Mouse (Mus musculus): ENCODE data around the gene Itfg2. TPM values are rescaled to one million over a fixed set of nuclear protein-coding genes. Genes with fewer than 3 reads are reported as not detected.

Itfg2 gene
- polyA plus RNA-seq, 1 experiment from 2014 or later = 9.4 TPM

DNA sequence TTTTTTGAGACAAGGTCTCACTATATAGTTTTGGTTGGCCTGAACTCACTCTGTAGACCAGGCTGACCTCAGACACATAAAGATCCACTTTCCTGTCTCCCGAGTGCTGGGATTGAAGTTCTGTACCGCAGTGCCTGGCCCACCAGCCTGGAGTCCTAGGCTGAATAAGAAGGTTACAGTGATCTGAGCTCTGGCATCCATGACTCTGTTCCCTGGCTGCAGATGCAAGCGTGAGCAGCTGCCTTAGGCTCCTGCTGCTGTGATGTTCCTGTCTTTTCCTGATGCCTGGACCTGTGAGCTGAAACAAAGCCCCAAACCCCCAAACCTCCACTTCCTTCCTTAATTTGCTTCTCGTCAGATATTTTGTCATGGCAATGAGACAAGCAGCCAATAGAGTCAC is 40.3 kb upstream of the Itfg2 start:
- H3K27me3 ChIP-seq (replicated peaks; ENCODE audit: control insufficient read depth, insufficient read depth, low read length) = no peaks in the 10 kb centered on the region
- ATAC-seq = no peak
- no peak overlapping the region for H3K4me3 ChIP-seq (ENCODE audit: low read depth, low read length)
- no peaks in the 10 kb centered on the region for H3K9me3 ChIP-seq (ENCODE audit: control insufficient read depth)
- no peak overlapping the region for H3K27ac ChIP-seq (ENCODE audit: low read depth, low read length)
- H3K36me3 ChIP-seq (ENCODE audit: control insufficient read depth, insufficient read depth) = no peaks in the 10 kb centered on the region
- TF ChIP-seq CTCF (IDR thresholded peaks at IDR 0.05; ENCODE audit: low read depth) = no peak
- no peaks in the 10 kb centered on the region for H3K4me1 ChIP-seq (replicated peaks; ENCODE audit: control insufficient read depth, insufficient read depth, low read length)
- no peak overlapping the region for H3K9ac ChIP-seq (ENCODE audit: low read depth, low read length)
- no peak overlapping the region for H3K4me2 ChIP-seq (replicated peaks; ENCODE audit: low read depth)
- WGBS = 82% methylated on average over 4 of the region's 4 CpGs

DNA sequence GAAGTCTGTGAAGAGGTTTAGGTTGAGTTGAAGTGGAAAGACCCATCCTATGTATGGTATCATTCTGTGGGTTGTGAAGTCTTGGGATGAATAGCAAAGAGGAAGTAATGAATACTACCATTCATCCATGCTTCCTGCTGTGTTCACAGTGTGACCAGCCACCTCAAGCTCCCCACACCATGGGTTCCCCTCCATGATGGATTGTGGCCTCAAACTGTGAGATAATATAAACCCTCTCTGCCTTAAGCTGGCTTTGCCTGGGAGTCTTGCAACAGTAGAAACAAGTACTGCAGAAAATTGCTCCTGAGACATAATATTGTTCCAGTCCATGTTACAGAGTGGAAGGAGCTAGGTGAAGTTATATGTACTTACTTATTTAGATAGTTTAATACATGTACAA is 36.9 kb upstream of the Itfg2 start:
- Histone ChIP-seq H3K36me3 (ENCODE audit: control insufficient read depth, insufficient read depth) (no peaks in the 10 kb centered on the region), H3K9me3 (ENCODE audit: control insufficient read depth) (no peaks in the 10 kb centered on the region), H3K27me3 (replicated peaks; ENCODE audit: control insufficient read depth, insufficient read depth, low read length) (no peaks in the 10 kb centered on the region), H3K4me2 (replicated peaks; ENCODE audit: low read depth) (no peak overlapping the region), H3K4me3 (ENCODE audit: low read depth, low read length) (no peak overlapping the region), H3K27ac (ENCODE audit: low read depth, low read length) (no peak overlapping the region), H3K9ac (ENCODE audit: low read depth, low read length) (no peak overlapping the region), H3K4me1 (replicated peaks; ENCODE audit: control insufficient read depth, insufficient read depth, low read length) (no peaks in the 10 kb centered on the region)
- no peak for ATAC-seq
- TF ChIP-seq CTCF (IDR thresholded peaks at IDR 0.05; ENCODE audit: low read depth) = no peak

DNA sequence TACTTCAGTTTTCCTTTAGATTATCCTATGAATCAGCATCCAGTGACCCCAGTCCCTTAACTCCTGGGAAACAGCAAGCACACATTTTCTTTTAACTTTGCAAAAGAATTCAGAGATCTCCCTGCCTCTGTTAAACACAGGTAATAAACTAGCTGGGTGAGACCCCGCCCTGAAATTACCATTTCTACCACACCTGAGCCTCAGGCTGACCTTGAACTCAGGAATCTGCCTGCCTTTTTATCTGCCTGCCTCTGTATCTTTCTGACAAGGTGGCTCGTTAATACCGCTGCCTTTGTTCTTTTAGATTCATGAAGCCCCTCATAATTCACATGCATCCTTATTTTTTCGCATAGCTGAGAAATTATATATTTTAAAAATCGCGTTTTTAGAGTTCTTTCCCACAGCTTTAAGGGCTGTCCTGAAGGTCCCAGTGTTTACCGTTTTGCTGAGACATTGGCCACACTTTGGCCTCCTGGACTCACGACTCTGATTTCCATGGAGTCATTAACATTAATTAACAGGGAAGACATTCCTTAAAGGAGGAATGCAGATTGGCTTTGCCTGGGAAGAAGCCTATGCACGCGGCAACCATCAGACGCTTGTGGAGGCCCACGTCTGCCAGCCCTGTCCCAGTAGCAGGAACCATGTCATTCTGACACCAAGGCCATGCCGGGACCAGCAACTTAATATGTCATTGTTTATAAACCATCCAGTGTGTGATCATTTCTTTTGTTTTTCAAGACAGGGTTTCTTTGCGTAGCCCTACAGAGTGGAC is 36.2 kb upstream of the Itfg2 start:
- no peak for ATAC-seq
- H3K9me3 ChIP-seq (ENCODE audit: control insufficient read depth) = no peaks in the 10 kb centered on the region
- H3K36me3 ChIP-seq (ENCODE audit: control insufficient read depth, insufficient read depth) = no peaks in the 10 kb centered on the region
- H3K27me3 ChIP-seq (replicated peaks; ENCODE audit: control insufficient read depth, insufficient read depth, low read length) = no peaks in the 10 kb centered on the region
- no peak overlapping the region for H3K27ac ChIP-seq (ENCODE audit: low read depth, low read length)
- H3K4me1 ChIP-seq (replicated peaks; ENCODE audit: control insufficient read depth, insufficient read depth, low read length) = no peaks in the 10 kb centered on the region
- WGBS = 85% methylated on average over 14 of the region's 14 CpGs
- no peak overlapping the region for H3K4me2 ChIP-seq (replicated peaks; ENCODE audit: low read depth)
- H3K9ac ChIP-seq (ENCODE audit: low read depth, low read length) = no peak overlapping the region
- TF ChIP-seq CTCF (IDR thresholded peaks at IDR 0.05; ENCODE audit: low read depth) = no peak
- H3K4me3 ChIP-seq (ENCODE audit: low read depth, low read length) = no peak overlapping the region

DNA sequence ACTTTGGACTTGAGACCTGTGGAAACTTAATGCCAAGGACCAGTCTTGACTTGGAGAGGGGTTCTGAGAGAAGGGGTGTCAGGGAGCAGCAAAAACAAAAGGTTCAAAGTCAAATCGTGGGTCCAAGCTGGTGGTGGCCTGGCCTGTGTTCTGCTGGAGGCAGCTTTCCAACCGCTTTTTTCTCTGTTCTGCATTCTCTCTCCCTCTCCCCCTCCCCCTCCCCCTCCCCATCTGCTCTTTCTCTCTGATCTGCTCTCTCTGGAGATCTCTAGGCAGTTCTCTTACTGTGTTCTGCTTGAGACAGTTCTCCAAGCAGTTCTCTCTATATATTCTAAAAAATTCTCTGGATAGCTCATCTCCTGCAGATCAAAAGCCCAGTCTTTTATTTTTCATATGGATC is 35.6 kb upstream of the Itfg2 start:
- TF ChIP-seq CTCF (IDR thresholded peaks at IDR 0.05; ENCODE audit: low read depth) = no peak
- Histone ChIP-seq H3K4me1 (replicated peaks; ENCODE audit: control insufficient read depth, insufficient read depth, low read length) (no peaks in the 10 kb centered on the region), H3K4me2 (replicated peaks; ENCODE audit: low read depth) (no peak overlapping the region), H3K36me3 (ENCODE audit: control insufficient read depth, insufficient read depth) (no peaks in the 10 kb centered on the region), H3K9me3 (ENCODE audit: control insufficient read depth) (no peaks in the 10 kb centered on the region), H3K27me3 (replicated peaks; ENCODE audit: control insufficient read depth, insufficient read depth, low read length) (no peaks in the 10 kb centered on the region), H3K4me3 (ENCODE audit: low read depth, low read length) (no peak overlapping the region), H3K9ac (ENCODE audit: low read depth, low read length) (no peak overlapping the region), H3K27ac (ENCODE audit: low read depth, low read length) (no peak overlapping the region)
- ATAC-seq = no peak
- WGBS = 69% methylated on average over 2 of the region's 2 CpGs

DNA sequence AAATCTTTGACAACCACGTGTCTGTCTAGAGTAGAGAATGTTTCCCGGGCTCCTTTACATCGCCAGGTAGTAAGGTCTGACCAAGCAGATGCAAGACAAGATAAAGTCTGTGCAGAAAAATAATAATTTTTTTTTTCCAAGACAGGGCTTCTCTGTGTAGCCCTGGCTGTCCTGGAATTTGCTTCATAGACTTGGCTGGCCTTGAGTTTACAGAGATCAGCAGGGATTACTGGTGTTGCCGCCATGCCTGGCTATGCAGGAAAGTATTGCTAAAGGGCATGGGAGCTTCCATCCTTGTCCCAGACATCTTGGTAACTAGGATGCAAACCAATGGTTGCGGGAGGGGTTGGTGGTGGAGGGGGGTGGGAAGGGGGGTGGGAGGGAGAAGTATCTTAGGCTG is 32.5 kb upstream of the Itfg2 start:
- no peak overlapping the region for H3K4me2 ChIP-seq (replicated peaks; ENCODE audit: low read depth)
- ATAC-seq = no peak
- H3K27ac ChIP-seq (ENCODE audit: low read depth, low read length) = no peak overlapping the region
- WGBS = 77% methylated on average over 5 of the region's 5 CpGs
- no peaks in the 10 kb centered on the region for H3K4me1 ChIP-seq (replicated peaks; ENCODE audit: control insufficient read depth, insufficient read depth, low read length)
- no peak overlapping the region for H3K4me3 ChIP-seq (ENCODE audit: low read depth, low read length)
- H3K36me3 ChIP-seq (ENCODE audit: control insufficient read depth, insufficient read depth) = no peaks in the 10 kb centered on the region
- H3K9me3 ChIP-seq (ENCODE audit: control insufficient read depth) = no peaks in the 10 kb centered on the region
- no peaks in the 10 kb centered on the region for H3K27me3 ChIP-seq (replicated peaks; ENCODE audit: control insufficient read depth, insufficient read depth, low read length)
- H3K9ac ChIP-seq (ENCODE audit: low read depth, low read length) = no peak overlapping the region
- TF ChIP-seq CTCF (IDR thresholded peaks at IDR 0.05; ENCODE audit: low read depth) = no peak

DNA sequence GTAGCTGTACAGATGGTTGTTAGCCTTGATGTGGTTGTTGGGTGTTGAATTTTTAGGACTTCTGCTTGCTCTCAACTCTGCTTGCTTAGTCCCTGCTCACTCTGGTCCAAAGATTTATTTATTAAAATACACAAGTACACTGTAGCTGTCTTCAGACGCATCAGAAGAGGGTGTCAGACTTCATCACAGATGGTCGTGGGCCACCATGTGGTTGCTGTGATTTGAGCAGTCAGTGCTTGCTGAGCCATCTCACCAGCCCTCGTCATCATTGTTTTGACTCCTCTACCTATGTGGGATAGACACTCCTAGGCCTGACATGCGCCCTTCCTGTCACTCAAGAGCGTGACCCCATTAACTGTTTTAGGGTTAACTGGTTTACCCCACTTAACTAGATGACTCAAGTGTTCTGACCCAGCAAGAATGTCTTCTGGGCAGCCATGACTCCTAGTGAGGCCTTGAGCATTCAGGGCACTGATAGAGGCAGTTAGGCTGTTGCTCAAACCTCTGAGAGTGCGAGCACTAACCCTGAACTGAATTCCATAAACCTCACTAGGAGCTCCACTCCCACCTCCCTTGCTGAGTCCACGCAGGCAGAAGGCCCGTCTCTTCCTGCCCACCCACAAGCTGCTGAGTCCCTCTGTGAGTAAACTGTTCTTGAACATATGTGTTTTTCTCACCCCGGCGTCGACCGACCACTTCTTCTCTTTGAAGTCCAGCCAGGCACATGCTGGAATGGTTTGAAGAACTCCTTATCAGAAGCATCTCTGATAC is 31.3 kb upstream of the Itfg2 start:
- Histone ChIP-seq H3K27ac (ENCODE audit: low read depth, low read length) (no peak overlapping the region), H3K4me3 (ENCODE audit: low read depth, low read length) (no peak overlapping the region), H3K9ac (ENCODE audit: low read depth, low read length) (no peak overlapping the region), H3K27me3 (replicated peaks; ENCODE audit: control insufficient read depth, insufficient read depth, low read length) (no peaks in the 10 kb centered on the region), H3K9me3 (ENCODE audit: control insufficient read depth) (no peaks in the 10 kb centered on the region), H3K36me3 (ENCODE audit: control insufficient read depth, insufficient read depth) (no peaks in the 10 kb centered on the region), H3K4me2 (replicated peaks; ENCODE audit: low read depth) (no peak overlapping the region), H3K4me1 (replicated peaks; ENCODE audit: control insufficient read depth, insufficient read depth, low read length) (no peaks in the 10 kb centered on the region)
- ATAC-seq = no peak
- no peak for TF ChIP-seq CTCF (IDR thresholded peaks at IDR 0.05; ENCODE audit: low read depth)
- 73% methylated on average over 12 of the region's 12 CpGs for WGBS

All from intestine, postnatal 0 days (tissue).